Mouse (Mus musculus): ENCODE data around the gene Rufy2.

DNA sequence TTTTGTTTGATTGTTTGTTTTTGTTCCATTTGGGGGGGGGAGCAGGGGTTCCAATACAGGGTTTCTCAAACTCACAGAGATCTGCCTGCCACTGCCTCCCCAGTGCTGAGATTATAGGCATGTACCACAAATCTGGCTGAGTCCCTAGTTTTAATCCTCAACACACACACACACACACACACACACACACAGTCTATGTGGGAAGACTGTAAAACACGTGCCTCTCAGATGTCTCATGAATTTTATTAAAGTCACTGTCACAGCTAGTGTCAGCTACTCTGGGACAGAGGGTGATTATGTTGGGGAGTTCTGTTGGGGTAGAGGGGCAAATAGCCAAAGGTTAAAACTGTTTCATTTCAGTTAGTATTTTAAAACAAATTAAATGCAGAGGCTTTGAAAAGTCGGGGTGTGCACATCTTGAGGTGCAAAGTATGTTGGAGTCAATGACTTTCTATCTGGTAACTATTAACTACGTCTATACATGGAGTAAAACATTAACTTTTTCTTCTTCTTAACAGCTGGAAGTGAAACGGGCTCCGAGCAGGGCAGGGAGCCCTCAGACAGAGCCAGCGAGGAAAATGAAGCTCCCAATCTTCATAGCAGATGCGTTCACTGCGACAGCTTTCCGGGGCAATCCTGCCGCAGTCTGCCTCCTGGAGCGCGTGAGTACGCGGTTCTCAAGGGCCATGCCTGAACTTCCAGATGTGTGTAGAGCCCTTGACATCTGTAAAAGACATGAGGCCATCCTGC lies 58.7 kb downstream of the Rufy2 start:
- TF ChIP-seq ZC3H11A (IDR thresholded peaks at IDR 0.05; ENCODE audit: low read depth, low read length) (no peak), CTCF (IDR thresholded peaks at IDR 0.05 in 2 of 3, conservative IDR thresholded peaks at IDR 0.05 in 1 of 3; ENCODE audit: control insufficient read depth in 1 of 3, insufficient read depth in 1 of 3, low read depth in 2 of 3, low read length in 3 of 3, poor library complexity in 1 of 3, severe bottlenecking in 1 of 3) (no peak), EP300 (IDR thresholded peaks at IDR 0.05; ENCODE audit: low read depth in 1 of 2, low read length in 2 of 2) (no peak), USF2 (IDR thresholded peaks at IDR 0.05; ENCODE audit: borderline replicate concordance in 1 of 2, insufficient read depth in 1 of 2, low read depth in 1 of 2, low read length in 2 of 2) (no peak), GATA1 (IDR thresholded peaks at IDR 0.05; ENCODE audit: low read depth, low read length) (no peak)
